Comparison of ENCODE assay signal across 21 mouse cellular contexts in the genomic region with DNA sequence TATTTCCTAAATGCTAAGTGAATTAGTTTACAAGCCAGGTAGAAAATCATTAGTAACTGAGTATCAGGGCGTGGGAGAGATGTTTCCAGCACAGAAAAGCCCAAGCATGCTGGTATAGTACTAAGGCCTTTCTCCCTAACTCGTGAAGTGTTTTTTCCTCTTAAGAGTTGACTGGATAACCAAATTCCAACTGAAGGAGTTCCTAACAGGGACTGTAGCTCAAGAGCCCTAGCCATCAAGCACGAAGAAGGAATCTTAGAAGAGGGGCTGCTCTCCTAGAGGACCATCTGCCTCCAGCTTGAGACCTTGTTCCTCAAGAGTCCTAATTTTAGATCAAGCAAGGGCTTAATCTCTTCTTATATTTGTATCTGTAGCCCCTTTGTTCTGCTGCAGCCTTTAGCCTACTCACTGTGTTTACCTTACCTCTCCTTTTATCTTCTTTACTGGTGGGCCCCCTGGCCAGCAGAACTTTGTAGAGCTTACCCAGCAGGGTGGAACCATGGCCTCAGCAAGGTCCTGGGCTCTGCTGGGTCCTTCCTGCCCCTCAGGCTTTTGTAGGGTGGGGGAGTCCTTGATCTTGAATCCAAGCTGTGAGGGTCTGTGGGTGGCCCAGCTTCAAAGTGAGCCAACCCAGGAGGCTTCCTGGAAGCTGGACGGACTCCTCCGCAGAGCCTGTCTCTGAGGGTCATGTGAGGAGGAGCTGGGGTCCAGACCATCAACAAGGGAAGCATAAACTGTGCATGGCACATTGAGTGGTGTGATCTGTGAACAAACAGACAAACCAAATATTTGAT. TPM values are rescaled to one million over a fixed set of nuclear protein-coding genes. Genes with fewer than 3 reads are reported as not detected.
DNase-seq lines count a peak whose midpoint lies in the region; ATAC-seq lines count a peak whose summit lies in the region.
"Had no signal": no experiment of that assay in that cellular context is flagged by ENCODE, and none has a peak within 500 bp of the region (broad histone marks: within the 10 kb centered on the region; RNA-seq: fewer than 3 reads in every experiment).

No protein-coding gene starts in this region.

- 39% methylated on average over 5 of the region's 5 CpGs for WGBS in heart, embryonic 11.5 days (ENCODE audit: insufficient replicate concordance)
- WGBS in liver, embryonic 12.5 days (ENCODE audit: insufficient replicate concordance): 63% methylated on average over 5 of the region's 5 CpGs
- 44% methylated on average over 5 of the region's 5 CpGs for WGBS in embryonic facial prominence, embryonic 12.5 days
- 66% methylated on average over 5 of the region's 5 CpGs for WGBS in liver, embryonic 16.5 days (ENCODE audit: insufficient replicate concordance)

- H3K4me3 ChIP-seq in heart, embryonic 11.5 days (ENCODE audit: low read depth, low read length): no peak overlapping the region
- H3K4me3 ChIP-seq in liver, embryonic 12.5 days: no peak overlapping the region
- H3K4me3 ChIP-seq in embryonic facial prominence, embryonic 12.5 days: no peak overlapping the region
- no peak overlapping the region for H3K4me3 ChIP-seq in liver, embryonic 16.5 days (ENCODE audit: low read depth, low read length)
- H3K4me3 ChIP-seq: embryonic facial prominence, embryonic 13.5 days; forebrain, embryonic 12.5 days; heart, adult 2 months; neural tube, embryonic 12.5 days had no signal

- ATAC-seq in heart, embryonic 11.5 days (replicated peaks; ENCODE audit: insufficient number of reproducible peaks, low FRiP score, low TSS enrichment): no peak; the same call in 1 of the 2 replicates
- 0 out of 2 replicates have a peak, but pooled peaks have one; percentile 25 for ATAC-seq in liver, embryonic 12.5 days
- ATAC-seq in embryonic facial prominence, embryonic 12.5 days (ENCODE audit: insufficient number of reproducible peaks, insufficient read depth, low FRiP score, low TSS enrichment): no peak
- no peak for ATAC-seq in liver, embryonic 16.5 days (ENCODE audit: low read depth)
- no peak for ATAC-seq in inflammation-experienced regulatory T-cells, adult 6 months
- ATAC-seq: midbrain, embryonic 16.5 days had no signal

- no peak for DNase-seq in heart, postnatal 36 days
- no peak for DNase-seq in liver
- DNase-seq in cerebellum, adult 9-10 months: no peak
- DNase-seq: adrenal gland, postnatal 25 days; cerebellum, postnatal 14 days; heart, adult 2 months; kidney, adult 9 months; left cerebral cortex, postnatal 4 days had no signal

- H3K9me3 ChIP-seq in heart, embryonic 11.5 days (replicated peaks; ENCODE audit: control insufficient read depth, low read length): no peaks in the 10 kb centered on the region
- no peaks in the 10 kb centered on the region; the same call in 1 of the 2 replicates for H3K9me3 ChIP-seq in liver, embryonic 12.5 days (replicated peaks)
- no peaks in the 10 kb centered on the region for H3K9me3 ChIP-seq in embryonic facial prominence, embryonic 12.5 days
- H3K9me3 ChIP-seq in liver, embryonic 16.5 days (replicated peaks; ENCODE audit: control insufficient read depth, low read length): no peaks in the 10 kb centered on the region; the same call in 1 of the 2 replicates
- H3K9me3 ChIP-seq: embryonic facial prominence, embryonic 13.5 days; forebrain, embryonic 12.5 days; neural tube, embryonic 12.5 days had no signal

- intact Hi-C loops in heart, postnatal 36 days (cut with DNase I): no loop called here

- peaks cover 25% of the 10 kb centered on the region for H3K4me1 ChIP-seq in heart, embryonic 11.5 days (ENCODE audit: control insufficient read depth, insufficient read depth, low read length)
- H3K4me1 ChIP-seq in liver, embryonic 12.5 days: peaks cover 91% of the 10 kb centered on the region
- peaks cover 27% of the 10 kb centered on the region for H3K4me1 ChIP-seq in embryonic facial prominence, embryonic 12.5 days
- H3K4me1 ChIP-seq in liver, embryonic 16.5 days (ENCODE audit: control insufficient read depth, low read depth, low read length): peaks cover 30% of the 10 kb centered on the region
- H3K4me1 ChIP-seq: embryonic facial prominence, embryonic 13.5 days had no signal

- no peaks in the 10 kb centered on the region for H3K36me3 ChIP-seq in heart, embryonic 11.5 days (ENCODE audit: control insufficient read depth, insufficient read depth, low read length)
- no peaks in the 10 kb centered on the region for H3K36me3 ChIP-seq in liver, embryonic 12.5 days
- H3K36me3 ChIP-seq in embryonic facial prominence, embryonic 12.5 days: no peaks in the 10 kb centered on the region
- H3K36me3 ChIP-seq in liver, embryonic 16.5 days (ENCODE audit: control insufficient read depth, insufficient read depth): no peaks in the 10 kb centered on the region
- H3K36me3 ChIP-seq: embryonic facial prominence, embryonic 13.5 days; forebrain, embryonic 12.5 days; G1E; neural tube, embryonic 12.5 days had no signal

- H3K4me2 ChIP-seq in heart, embryonic 11.5 days: no peak overlapping the region
- no peak overlapping the region for H3K4me2 ChIP-seq in liver, embryonic 12.5 days
- no peak overlapping the region for H3K4me2 ChIP-seq in embryonic facial prominence, embryonic 12.5 days (replicated peaks)
- H3K4me2 ChIP-seq in liver, embryonic 16.5 days (ENCODE audit: low read depth, low read length): no peak overlapping the region
- H3K4me2 ChIP-seq: embryonic facial prominence, embryonic 13.5 days; forebrain, embryonic 12.5 days; neural tube, embryonic 12.5 days had no signal

- H3K27ac ChIP-seq in heart, embryonic 11.5 days (ENCODE audit: low read depth, low read length): no peak overlapping the region
- peak overlapping the region; percentile 66 for H3K27ac ChIP-seq in liver, embryonic 12.5 days
- H3K27ac ChIP-seq in embryonic facial prominence, embryonic 12.5 days: 0 out of 2 replicates have a peak overlapping the region, but pooled peaks have one; percentile 50
- H3K27ac ChIP-seq in liver, embryonic 16.5 days (ENCODE audit: low read length): peak overlapping the region; percentile 53; the same call in 1 of the 2 replicates
- H3K27ac ChIP-seq: embryonic facial prominence, embryonic 13.5 days; forebrain, embryonic 12.5 days; heart, adult 2 months; neural tube, embryonic 12.5 days had no signal

- peak overlapping the region; percentile 43; the same call in 1 of the 2 replicates for H3K9ac ChIP-seq in heart, embryonic 11.5 days (ENCODE audit: low read depth, low read length)
- H3K9ac ChIP-seq in liver, embryonic 12.5 days: peak overlapping the region; percentile 3; the same call in 1 of the 2 replicates
- H3K9ac ChIP-seq in embryonic facial prominence, embryonic 12.5 days: no peak overlapping the region
- no peak overlapping the region for H3K9ac ChIP-seq in liver, embryonic 16.5 days (ENCODE audit: low read depth, low read length)
- H3K9ac ChIP-seq: embryonic facial prominence, embryonic 13.5 days; forebrain, embryonic 12.5 days; neural tube, embryonic 12.5 days had no signal

- H3K27me3 ChIP-seq in heart, embryonic 11.5 days (ENCODE audit: control insufficient read depth, insufficient read depth, low read length): no peaks in the 10 kb centered on the region
- H3K27me3 ChIP-seq in liver, embryonic 12.5 days (replicated peaks): peaks cover 8% of the 10 kb centered on the region; the same call in 1 of the 2 replicates
- H3K27me3 ChIP-seq in embryonic facial prominence, embryonic 12.5 days: 0 out of 2 replicates have a peak, but pooled peaks cover 4% of the 10 kb centered on the region
- H3K27me3 ChIP-seq in liver, embryonic 16.5 days (ENCODE audit: control insufficient read depth, insufficient read depth, low read depth, low read length): no peaks in the 10 kb centered on the region
- H3K27me3 ChIP-seq: embryonic facial prominence, embryonic 13.5 days; forebrain, embryonic 12.5 days; neural tube, embryonic 12.5 days had no signal

RNA-seq across cellular contexts. Expression of a gene that starts 42.0 kb away (rescaled TPM):
- polyA plus RNA-seq in heart, embryonic 11.5 days (2014; fragmentation: Nextera tagmentation; extraction: Ambion mirVana): 0.27 TPM in 1 of 2 replicates, not detected in the other
- not detected for total RNA-seq in heart, postnatal 36 days (2021)
- not detected in 2 replicates for polyA plus RNA-seq in liver, embryonic 12.5 days (2016; fragmentation: Nextera tagmentation; extraction: Ambion mirVana)
- not detected in 2 replicates for polyA plus RNA-seq in embryonic facial prominence, embryonic 12.5 days (2016; fragmentation: Nextera tagmentation; extraction: Ambion mirVana)
- not detected in 2 replicates for polyA plus RNA-seq in liver, embryonic 16.5 days (2015; fragmentation: Nextera tagmentation; extraction: Ambion mirVana)
- under 1 TPM in 1 of 3 experiments, not detected in 2; 0.32 TPM for polyA plus RNA-seq in inflammation-experienced regulatory T-cells, adult 6 months (2017; shearing (Covaris generic))
- total RNA-seq: adrenal gland, postnatal 25 days; G1E; heart, adult 2 months; heart, postnatal 25 days; layer of hippocampus, postnatal 14 days; left cerebral cortex, postnatal 4 days; megakaryocyte progenitor cell, adult 5-6 weeks had no signal
- polyA plus RNA-seq: embryonic facial prominence, embryonic 13.5 days; forebrain, embryonic 12.5 days; G1E; heart, adult 2 months; neural tube, embryonic 12.5 days had no signal

RNA-seq across cellular contexts. Expression of a gene that starts 50.4 kb away (rescaled TPM):
- 3.2 and 3.8 TPM in 2 replicates for polyA plus RNA-seq in heart, embryonic 11.5 days (2014; fragmentation: Nextera tagmentation; extraction: Ambion mirVana)
- total RNA-seq in heart, postnatal 36 days (2021): under 1 TPM; 0.38 to 0.44 TPM
- polyA plus RNA-seq in liver, embryonic 12.5 days (2016; fragmentation: Nextera tagmentation; extraction: Ambion mirVana): 0.57 and 0.66 TPM in 2 replicates
- polyA plus RNA-seq in embryonic facial prominence, embryonic 12.5 days (2016; fragmentation: Nextera tagmentation; extraction: Ambion mirVana): 0.09 and 0.33 TPM in 2 replicates
- polyA plus RNA-seq in liver, embryonic 16.5 days (2015; fragmentation: Nextera tagmentation; extraction: Ambion mirVana): 0.25 and 1.3 TPM in 2 replicates
- not detected for polyA plus RNA-seq in inflammation-experienced regulatory T-cells, adult 6 months (2017; shearing (Covaris generic))
- total RNA-seq: adrenal gland, postnatal 25 days; layer of hippocampus, postnatal 14 days; left cerebral cortex, postnatal 4 days had no signal
- polyA plus RNA-seq: G1E had no signal

Comparison
In these comparisons a context has a peak if more than half of its experiments do, and no peak if none do; other contexts are left out.
1. H3K9ac ChIP-seq: peak in heart, embryonic 11.5 days (single experiment) and liver, embryonic 12.5 days (single experiment); none in embryonic facial prominence, embryonic 12.5 days (single experiment) and liver, embryonic 16.5 days (single experiment).